Mouse (Mus musculus) retina, postnatal 1 day (tissue): ENCODE data around the gene Kcnab1.

Experiments
- DNase-seq: peaks from one replicate; pipeline ENCODE4 v3.0.0-alpha.2; 2012

The Kcnab1 gene

DNA sequence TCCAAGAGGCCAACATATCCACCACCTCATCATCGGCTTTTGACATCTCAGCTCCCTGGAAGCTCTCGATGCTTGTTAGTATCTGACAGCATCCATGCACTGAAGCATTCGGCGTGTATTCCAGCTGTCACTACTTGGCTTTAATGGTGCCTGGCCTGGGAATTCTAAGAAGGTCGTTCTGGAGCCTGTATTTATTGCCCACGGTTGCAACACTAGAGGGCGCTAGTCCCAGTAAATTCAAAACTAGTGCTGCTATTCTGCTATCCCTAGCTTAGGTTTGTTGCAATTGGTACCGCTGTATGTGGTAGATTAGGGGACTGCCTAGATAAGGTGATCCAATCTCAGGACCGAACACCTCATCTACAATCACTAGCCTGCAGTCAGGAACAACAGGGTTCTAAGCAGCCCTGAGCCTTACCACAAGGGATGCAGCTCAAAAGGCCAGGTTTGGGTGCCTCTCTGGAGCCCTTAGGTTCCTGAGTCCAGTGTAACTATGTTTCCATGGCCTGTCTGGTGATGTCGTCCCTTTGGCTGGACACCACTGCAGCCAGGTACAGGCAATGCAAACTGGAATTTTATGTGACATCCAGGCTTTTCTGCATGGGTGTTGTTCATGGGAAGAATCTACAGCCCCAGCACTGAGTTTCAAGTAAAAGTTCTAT, 208.8 kb downstream of the Kcnab1 start:
- DNase-seq: peak; percentile 64

- peak; percentile 23 for DNase-seq
Observed at GRCm38 (mm10) chr3:65319248-65320008, 210.2 kb downstream of the Kcnab1 start.

GRCm38 (mm10) chr3:65320990-65321389, 211.8 kb downstream of the Kcnab1 start:
- DNase-seq: no peak

DNA sequence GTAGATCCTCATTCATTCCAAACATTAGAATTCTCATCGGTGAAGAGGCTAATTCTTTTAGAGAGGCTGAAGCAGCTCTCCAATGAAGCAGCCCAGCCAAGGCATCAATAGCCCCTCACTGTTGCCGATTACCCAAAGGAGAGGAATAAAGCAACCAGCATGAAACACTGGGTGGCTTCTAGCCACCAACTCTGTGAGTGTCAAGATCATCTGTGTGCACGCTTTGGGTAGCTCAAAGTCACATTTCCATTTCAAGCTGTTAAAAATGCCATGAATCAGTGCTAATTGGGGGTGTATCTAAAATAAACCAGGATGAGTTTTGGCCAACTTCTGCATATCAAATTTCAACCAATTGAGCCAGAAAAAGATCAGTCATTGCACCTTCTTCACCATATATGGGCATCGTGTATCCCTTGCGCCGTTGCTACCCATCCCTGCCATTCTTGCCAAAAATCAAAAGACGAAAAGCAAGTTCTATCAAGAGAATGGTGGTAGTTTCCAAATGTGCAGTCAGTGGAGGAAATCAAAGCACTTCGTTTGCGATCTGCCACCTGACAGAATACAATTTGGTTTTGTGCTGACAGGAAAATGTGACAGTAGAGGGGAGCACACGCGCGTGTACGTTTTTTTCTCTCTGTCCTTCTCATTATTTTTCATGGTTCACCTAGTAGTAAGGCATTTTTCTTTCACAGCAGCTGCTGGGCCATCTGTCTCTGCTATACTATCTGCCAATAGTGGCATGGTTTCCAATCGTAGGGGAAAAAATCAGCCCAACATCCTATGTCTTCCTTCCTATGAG, 213.0 kb downstream of the Kcnab1 start:
- DNase-seq: no peak

DNA sequence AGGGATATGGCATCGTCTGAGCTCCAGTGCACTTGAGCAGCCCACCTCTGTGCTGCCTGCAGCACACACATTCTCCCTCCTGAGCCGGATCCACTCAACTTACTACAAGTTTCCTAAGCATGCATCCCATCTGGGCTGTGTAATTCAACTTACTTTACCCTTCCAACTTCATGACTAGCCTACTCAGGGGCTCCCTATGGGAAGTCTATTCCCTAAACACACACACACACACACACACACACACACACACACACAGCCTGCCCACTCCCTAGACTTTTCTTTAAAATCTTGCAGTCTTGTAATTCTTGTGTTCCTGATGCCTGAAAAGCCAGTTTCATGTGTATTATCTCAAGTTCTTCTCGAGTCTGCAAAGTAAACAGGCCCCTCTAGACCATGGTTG, 216.1 kb downstream of the Kcnab1 start:
- DNase-seq: no peak

DNA sequence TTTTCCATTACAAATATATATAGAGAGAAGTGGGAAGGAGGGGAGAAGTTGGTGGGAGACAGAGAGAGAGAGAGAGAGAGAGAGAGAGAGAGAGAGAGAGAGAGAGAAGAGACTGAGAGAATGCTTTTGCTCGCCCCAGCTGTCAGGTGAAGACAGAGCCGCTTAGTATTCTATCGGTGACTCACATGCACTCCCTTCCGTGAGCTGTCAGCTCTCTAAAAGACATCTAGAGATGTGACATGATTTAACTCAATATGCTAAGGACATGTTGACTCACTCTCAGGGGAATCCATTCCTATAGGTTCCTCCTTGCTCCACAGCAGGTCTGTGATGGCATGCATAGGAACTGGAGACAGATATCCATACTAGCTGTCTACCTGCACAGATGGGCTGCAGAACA, 219.6 kb downstream of the Kcnab1 start:
- DNase-seq: no peak

DNA sequence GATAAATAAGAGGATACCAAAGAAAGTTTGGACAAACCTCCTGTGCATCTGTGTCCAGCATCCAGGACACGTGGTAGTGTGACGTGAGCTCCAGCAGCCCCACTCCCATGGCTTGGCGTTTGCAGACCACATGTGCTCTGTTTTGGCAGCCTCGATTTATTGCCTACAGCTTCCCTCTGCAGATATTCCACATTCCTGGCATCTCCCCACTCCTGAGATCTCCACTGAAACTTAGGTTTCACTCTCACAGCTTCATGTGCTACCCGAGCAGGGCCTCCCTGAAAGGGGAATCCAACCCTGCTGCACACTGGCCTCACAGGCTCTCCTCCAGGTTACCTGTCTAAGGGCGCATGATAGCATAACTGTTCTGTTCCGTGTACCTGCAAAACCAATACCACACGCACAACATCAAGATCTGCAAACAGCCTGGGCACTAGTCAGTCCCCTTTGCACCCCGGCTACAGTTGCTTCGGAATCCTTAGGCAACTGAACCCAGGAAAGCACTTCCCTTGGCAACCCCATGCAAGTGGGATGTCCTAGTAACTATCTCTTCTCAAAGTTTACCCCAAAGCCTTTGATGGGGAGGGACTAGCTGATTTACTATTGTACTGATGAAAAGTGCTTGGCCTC, 228.8 kb downstream of the Kcnab1 start:
- DNase-seq: no peak

- DNase-seq: no peak
Observed at GRCm38 (mm10) chr3:65340173-65340951, 231.2 kb downstream of the Kcnab1 start.

DNA sequence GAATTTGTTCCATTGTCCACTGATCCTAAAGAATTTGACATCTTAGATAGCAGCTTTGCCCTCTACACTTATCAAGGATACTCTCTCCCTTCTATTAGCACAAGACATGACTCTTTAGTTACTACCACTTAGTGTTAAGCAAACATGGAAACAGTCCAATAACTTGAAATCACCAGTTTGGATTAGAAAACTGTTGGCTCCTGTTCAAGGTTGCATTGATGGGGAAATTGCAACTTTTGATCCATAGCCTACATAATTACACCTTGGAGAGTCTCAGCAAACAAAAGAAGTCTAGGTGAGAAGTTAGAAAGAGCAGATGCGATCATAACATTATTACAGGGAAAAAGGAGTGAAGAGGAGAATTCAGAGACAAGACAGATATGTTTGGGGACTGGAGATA, 237.0 kb downstream of the Kcnab1 start:
- no peak for DNase-seq

DNA sequence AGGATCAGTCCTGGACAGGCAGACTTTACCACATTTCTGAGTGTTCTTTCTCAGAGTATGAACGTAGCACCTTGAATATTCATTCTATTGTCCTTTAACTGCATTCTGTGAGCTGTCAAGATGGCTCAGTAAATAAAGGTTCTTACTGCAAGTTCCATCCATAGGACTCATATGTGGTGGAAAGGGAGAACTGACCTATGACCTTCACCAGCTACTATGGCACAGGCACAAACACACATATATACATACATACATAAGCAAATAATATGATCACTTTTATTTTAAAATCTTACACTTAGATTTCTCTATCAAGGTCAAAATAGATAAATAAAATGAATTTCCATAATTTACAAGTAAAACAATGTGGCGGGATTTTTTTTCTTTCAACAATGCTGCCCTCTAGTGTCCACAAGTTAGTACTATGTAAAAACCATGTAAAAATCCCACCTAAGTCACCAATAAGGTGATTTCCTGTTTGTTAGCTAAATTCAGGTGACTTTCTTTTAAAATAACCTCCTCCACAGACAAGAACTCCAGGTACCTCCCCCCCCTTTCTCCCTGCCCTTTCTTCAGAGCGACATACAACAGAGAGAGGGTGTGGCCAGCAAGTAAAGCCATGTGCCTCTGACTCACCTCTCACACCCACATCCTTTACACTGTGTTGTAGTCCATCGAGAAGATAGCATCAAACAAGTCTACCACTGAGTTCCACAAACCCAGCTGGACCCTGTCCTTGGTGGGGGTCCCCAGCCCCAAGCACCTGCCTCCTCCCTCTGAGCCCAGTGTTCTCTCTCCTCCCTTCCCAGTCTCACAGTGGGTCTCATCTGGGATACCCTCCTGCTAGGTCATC, 243.3 kb downstream of the Kcnab1 start:
- peak; percentile 38 for DNase-seq

DNA sequence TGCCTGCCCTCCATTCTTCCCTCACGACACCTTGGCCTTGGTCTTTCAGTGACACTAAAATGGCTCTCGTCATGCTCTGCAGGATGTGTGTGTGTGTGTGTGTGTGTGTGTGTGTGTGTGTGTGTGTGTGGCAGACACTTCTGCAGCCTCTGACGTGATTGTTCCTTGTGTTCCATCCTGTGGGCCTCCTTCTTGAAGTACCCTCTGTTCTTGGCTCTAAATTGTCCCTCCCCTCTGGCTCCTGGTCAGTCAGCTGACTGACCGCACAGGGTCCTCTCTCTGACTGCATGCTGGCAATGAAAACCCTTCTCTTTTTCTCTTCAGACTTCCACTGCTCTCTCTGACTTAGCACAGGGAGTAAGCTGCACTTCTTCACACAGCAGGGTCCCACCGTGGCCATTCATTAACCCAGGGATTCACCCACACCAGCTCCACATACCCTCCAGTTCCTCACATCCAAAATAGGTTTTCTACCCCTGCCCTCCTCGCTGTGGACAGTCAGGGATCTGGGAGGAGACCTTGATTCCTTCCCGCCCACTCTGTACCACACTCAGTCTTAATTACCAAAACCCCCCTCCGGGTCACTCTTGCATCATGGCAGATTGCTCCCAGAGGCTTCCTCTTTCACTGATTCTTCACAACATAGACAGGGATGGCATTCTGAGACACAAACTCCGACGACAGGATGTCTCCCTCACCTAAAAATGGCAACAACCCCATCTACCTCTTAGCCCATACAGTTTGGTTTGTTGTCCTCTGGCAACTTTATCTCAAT, 244.3 kb downstream of the Kcnab1 start:
- no peak for DNase-seq

DNA sequence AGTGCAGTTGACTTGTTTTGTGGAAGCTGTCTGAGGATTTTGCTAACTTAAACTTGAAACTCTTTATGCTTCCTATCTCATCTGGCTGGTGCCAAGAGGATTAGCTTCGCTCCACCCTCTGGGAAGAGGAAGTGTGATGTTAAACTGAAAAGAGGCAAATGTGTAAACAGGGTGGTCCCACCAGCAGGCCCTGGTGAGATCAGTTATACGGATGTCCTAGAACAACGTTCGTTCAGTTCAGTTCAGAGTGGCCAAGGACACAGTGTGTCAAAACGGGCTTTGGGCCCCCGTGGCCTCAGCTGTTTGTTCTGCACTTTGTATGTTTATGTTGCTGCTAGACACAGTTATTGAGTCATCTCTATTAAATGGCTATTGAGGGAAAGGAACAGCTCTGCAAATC, 246.3 kb downstream of the Kcnab1 start:
- no peak for DNase-seq

DNA sequence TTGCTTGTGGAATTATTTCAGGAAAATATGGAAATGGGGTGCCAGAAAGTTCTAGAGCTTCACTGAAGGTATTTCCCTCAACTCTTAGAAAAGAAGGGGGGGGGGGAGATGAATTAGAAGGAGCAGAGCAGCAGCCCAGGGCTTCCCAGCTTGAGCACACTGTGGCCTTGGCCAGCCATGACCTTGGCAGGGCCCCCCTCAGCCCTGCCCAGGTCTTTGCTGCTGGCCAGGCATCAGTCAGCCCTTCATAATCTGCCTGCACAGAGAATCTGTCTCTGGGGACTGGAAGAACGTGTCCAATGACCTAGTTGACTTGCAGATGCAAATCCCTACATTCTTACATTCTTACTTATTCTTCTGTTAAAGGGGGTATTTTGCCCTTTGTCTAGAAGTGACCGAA, 249.1 kb downstream of the Kcnab1 start:
- DNase-seq: peak; percentile 21

DNA sequence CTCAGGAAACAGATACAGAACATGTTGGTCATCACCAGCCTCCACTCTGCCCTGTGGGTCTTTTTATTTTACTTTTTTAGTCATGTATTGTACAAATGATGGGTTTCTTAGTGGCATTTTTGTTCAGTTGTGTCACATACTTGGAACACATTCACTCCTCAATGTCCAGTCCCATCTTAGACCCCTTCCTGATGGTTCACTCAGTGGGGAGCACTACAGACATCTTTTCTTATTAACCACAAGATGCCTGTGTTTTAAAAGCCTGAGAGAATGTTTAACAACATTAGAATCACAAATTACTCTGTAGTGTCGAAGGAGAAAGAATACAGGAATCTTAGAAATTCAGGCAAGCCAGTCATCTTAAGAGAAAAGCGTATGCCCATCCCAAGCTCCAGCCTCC, 249.7 kb downstream of the Kcnab1 start:
- DNase-seq: no peak

DNA sequence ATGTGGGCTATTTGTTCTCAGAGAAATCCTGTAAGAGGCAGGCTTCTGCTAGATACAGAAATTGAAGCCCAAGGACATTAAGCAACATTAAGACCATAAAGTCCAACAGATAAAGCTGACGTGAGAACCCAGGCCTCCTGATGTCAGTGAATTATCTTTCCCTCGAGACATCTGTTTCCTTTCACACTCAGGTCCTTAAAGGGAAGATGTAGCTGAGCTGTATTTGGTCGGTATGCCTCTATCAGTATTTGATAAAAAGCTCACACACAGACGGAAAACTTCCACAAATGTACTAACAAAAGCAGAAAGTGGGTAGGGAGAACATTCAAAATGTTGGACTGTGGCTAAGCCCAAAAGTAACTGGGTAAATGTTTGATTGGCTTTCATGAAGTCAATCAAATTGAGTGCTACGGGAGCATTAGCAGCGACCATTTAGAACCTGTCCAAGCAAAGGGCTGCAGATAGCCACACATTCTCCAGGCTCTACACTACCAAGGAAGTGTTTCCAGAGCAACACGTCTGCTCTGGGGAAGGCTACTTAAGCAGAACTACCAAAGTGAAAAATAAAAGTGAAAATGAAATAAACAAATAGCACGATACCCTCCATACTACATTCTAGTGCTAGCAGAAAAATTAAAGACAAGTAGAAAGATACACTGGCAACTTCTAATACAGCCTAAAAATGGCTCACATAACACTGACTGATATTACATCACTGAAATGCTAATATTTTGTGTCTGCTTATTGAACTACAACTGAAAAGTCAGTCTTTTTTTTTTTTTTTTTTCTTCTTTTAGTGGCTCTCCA, 251.2 kb downstream of the Kcnab1 start:
- DNase-seq: no peak

- DNase-seq: no peak
Observed at GRCm38 (mm10) chr3:65363438-65363837, 254.3 kb downstream of the Kcnab1 start.

DNA sequence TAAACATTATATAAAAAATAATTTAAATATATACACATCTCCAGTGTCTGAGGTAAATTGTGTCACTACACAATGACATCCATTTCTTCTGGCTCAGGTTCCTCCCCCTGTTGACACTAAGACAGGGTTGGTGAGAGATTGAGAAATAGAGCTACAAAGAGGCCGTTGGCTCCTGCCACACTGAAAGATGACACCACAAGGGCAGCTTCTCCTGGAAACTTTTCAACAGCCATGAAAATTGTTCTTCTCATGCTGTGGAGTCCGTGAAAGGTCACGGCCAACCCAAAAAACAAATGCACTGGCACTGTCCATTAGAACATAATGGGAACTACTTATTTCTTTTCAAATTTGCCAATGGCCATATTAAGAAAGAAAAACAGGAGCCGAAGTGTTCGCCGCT, 256.0 kb downstream of the Kcnab1 start:
- DNase-seq: no peak

- DNase-seq: no peak
Observed at GRCm38 (mm10) chr3:65365921-65366710, 256.9 kb downstream of the Kcnab1 start.

DNA sequence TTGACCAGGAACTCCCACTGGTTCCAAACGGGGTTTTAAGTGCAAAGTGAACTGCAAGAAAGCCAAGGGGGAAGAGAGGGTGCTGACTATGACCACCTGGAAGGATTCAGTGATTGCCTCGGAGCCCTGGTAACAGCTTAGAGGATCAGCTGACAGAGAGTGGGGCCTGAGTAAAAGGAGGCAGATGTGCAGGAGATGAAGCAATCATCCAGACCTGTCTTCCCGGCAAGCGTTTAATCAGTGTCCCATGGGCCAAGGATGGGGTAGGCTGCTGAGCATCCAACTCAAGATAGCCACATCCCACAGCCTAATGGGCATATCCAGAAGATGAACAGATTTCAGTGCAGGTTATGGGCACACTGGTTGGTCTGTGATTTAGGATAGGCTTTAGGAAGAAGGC, 258.8 kb downstream of the Kcnab1 start:
- DNase-seq: no peak
